Mouse (Mus musculus): ENCODE data around the gene Slit1.

Slit1 gene

GRCm38 (mm10) chr19:41723337-41723736, 20.1 kb downstream of the Slit1 start:
- DNase-seq = no peak

- DNase-seq = no peak
Observed at GRCm38 (mm10) chr19:41719436-41719835, 24.0 kb downstream of the Slit1 start.

DNA sequence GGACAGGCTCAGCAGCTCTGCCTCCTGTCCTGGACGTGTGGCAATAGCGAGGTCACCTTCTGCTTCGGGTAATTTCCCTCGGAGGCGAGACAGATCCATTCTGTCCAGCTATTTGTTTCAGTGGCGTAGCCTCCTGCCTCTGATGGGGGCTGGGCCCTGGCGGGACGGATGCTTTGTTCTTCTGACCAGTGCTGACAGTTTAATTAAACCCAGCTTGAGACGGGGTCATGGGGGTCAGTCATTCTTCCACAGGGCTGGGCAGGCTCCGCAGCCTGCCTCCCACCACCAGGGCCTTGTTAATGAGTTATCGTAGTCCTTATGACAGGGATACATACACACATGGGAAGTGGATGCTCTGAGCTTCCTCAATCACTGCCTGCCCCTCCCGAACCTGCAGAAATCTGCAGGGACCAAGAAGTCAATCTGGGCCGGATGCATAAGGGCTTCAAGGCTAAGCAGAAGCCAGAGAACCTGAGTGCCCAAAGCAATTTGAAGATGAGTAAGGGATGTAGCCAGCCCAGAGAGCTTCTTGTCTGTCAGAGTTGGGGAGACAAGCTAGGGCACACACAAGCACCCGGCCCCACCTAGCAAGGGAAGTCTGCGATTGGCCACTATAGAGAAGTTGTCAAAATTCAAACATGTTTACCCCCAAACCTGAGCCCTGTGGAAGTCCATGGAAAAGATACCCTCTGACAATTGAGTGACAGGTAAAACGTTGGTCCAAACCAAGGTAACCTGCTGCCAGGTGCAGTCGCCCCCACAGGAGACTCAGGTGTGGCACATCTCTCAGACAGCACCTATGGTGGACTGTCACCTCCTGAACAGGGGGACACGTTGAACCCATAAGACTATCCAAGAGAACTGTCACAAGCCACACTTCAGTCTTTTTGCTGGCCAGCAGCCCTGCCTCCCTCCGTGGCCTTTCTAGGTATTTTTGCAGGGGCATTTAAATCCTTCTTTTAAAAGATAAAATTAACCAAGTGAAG, 26.9 kb downstream of the Slit1 start:
- no peak for DNase-seq

GRCm38 (mm10) chr19:41714431-41714917, 29.0 kb downstream of the Slit1 start:
- DNase-seq = no peak

DNA sequence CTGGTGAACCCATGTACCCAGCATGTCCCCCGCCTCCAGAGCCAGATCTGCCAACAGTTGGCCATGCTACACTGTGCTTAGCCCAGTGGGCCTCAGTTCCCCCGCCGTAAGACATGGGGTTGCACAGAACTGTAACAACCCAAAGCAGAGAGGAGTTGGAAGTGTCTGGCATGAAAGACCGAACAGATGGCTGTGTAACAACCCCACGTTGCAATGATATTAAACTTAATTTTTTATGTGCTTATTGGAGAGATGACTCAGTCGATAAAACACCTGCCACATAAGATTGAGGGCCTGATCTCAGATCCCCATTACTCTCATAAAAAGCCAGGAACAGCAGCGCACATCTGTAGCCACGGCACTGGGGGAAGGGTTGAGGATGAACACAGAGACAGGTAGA, 30.6 kb downstream of the Slit1 start:
- no peak for DNase-seq

GRCm38 (mm10) chr19:41711665-41712064, 31.8 kb downstream of the Slit1 start:
- no peak for DNase-seq

DNA sequence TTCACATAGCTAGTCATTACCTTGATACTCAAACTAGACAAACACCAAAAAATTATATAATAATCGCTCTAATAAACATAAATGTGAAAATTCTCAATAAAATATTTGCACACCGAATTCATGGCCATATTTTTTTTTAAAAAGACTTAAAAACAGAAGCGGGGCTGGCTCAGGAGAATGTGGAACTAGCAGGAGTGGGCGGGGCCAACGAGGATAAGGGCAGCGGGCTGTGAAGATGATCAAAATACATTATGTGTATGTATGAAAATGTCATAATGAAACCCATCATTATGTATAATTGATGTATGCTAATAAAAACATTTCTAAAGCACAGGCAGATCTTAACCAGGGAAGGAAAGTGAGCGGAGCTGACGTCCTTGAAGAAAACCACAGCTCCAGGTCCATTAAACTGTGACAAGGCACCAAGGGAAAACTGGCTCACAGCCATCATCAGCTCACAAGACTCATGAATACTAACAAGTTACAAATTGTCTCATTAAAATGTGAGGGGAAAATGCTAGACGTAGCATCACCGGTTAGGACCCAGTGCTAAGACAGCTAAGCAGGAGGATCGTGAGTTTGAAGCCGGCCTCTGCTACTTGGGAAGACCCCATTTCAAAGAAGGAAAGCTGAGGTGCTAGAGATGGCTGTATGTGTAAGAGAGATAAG, 33.8 kb downstream of the Slit1 start:
- DNase-seq = no peak

DNA sequence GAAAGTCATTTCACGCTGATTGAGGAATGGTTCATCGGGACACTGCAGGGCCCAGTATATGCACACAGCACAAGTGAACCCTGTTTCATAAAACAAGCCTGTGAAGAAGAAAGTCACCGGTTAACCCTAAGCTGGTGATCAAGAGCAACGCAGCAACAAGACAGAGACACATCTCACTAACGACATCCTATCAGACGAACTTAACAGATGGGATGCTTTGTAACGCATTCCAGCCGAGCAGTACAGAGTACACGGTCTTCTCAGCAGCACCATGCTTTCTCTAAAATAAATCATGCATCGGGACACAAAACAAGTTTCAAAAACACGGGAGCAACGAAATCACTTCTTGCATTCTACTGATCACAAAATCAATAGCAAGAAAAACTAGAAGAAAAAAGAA, 35.6 kb downstream of the Slit1 start:
- DNase-seq = no peak

GRCm38 (mm10) chr19:41706094-41706828, 37.2 kb downstream of the Slit1 start:
- no peak for DNase-seq

DNA sequence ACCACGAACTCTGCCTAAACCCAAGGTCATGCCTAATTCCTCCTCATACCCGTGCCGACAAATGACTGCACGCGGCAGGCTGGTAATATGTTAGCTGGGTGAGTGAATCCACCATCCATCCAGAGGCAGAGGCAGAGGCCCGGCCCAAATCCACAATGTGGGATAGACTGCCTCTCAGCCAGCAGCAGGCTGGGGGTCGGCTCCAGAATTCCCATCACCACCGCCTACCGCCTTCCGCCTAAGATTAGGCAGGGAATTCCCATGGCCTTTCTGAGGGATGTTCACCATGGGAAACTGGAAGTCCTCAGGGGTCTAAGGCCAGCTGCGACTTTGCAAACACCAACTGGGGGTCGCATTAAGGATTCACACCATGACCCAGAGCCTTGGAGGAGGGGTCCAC, 38.0 kb downstream of the Slit1 start:
- DNase-seq = no peak

DNA sequence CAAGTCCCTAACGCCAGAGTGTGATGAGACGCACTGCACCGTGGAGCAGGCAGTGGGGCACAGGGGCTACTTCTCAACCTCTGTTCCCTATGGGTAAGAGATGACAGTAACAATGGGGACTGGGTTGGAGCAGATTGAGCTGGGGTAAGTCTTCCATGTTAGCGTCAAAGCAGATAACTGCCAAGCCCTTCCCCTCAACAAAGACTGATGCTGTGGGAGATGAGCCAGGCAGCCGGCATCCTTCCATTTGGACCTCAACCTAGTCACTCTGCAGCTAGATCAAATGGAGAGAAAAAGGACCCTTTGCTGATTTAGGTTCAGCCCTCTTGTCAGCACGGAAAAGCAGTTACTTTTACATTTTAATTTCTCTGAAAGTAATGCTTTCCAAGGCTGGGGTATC, 40.8 kb downstream of the Slit1 start:
- DNase-seq = no peak

DNA sequence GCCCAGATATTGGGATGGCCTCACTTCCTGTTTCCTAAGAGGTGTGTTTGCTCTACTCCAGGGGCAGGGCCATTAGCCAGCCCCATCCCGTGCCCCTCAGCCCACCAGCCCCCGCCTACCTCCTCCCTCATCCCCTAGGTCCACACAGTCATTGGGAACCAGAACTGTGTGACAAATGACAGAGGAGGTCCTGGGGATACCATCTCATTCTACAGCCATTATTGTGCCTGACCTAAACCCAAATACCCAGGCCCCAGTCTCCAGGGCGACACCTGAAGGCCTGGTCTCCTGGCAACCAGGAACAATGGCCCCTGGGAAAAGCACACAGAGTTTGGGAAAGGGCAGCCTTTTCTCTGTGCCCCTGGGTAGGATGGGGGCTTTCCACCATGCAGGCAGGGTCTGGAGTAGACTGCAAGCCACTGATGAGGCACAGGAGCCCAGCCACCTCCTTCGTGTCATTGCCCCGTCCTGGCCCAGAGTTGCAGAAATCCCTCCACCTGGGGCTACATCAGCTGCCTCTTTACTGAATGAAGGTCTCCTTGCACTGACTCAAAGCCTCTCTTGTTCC, 44.5 kb downstream of the Slit1 start:
- no peak for DNase-seq

DNA sequence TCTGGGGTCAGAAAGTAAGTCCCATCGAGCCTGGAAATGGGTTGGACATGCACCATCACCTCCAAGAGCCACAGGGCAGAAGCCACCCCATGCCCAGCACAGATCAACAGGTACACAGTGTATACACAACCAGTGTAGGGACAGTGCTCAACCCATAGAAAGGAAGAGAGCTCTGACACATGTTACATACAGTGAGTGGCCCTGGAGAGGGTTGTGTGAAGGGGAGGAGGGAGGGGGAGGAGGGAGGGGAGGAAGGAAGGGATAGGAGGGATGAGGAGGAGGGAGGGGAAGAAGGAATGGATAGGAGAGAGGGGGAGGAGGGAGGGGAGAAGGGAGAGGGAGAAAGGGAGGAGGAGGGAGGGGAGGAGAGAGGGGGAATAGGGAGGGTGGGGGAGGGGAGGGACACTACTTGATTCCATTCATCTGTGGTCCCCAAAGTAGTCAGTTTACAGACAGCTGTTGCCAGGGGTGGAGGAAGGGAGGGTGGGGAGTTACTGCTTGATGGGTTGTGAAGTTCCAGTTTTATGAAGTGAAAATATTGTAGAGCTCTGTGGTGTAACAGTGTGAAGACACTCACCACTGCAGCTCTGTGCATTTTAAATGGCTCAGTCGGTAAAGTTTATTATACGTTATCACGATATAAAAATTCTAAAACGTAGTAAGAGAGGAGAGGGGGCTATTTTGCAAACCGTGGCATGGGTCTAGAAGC, 45.5 kb downstream of the Slit1 start:
- DNase-seq = peak in 1 of 2 experiments; percentile 12

GRCm38 (mm10) chr19:41697111-41697806, 46.2 kb downstream of the Slit1 start:
- no peak for DNase-seq

- DNase-seq = no peak
Observed at GRCm38 (mm10) chr19:41696443-41696842, 47.0 kb downstream of the Slit1 start.

DNA sequence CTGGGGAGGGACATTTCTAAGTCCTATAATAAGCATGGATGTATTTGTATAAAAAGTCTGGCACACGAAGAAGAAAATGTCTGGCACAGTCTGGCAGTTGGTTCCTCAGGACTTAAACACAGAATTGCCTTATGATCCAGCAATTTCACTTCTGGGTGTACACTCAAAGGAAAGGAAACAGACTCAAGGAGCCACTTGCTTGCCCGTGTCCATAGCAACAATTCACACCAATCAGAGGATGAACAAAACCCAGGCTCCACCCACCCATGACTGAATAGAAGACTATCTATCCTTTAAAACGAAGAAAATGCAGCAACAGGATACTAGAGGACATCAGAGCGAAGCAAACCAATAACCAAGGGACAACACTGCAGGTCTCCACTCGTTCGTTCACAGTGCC, 48.4 kb downstream of the Slit1 start:
- no peak for DNase-seq

- DNase-seq = no peak
Observed at GRCm38 (mm10) chr19:41694610-41695009, 48.9 kb downstream of the Slit1 start.

DNA sequence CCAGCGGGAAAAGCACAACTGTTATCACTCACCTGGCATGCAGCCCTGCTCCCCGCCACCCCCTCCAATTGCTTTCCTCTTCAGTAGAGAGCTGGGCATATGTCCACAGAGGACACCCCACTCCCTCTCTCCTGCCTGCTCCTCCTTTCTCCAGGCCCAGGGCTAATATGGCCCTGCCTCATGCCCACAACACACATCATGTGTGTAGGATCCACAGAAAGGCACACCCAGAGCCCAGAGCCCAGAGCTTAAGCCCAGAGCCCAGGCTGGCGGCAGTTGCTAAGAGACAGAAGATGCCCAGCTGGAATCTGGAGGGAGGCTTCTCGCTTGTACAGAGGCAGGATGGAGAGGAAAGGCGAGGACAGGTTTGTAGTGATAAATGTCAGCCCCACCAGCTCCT, 49.7 kb downstream of the Slit1 start:
- no peak for DNase-seq

GRCm38 (mm10) chr19:41690064-41690463, 53.4 kb downstream of the Slit1 start:
- DNase-seq = no peak

GRCm38 (mm10) chr19:41688251-41688650, 55.2 kb downstream of the Slit1 start:
- no peak for DNase-seq

- DNase-seq = no peak
Observed at GRCm38 (mm10) chr19:41687836-41688235, 55.6 kb downstream of the Slit1 start.

DNA sequence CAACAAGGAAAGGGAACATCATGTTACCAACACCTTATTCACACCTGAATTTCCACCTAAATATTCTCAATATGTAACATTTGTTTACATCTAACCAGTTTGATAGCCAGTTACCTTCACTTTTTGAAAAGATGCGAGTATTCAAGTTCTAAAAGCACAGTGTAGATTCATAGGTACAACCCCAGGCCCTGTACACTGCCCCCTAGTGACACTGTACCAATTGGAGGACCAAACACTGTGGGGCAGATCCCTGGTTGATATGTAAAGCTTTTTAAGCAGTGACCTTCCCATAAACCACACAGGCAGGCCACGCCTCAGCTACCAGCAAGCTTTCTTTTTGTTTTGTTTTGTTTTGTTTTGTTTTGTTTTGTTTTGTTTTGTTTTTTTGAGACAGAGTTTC, 57.3 kb downstream of the Slit1 start:
- DNase-seq = no peak

Data from spleen, adult 18-20 months (tissue).